Mouse (Mus musculus) WW6 (cell line): Measurements from ENCODE around the gene Ice1.

Experiments used
- DNase-seq: peaks from one replicate; pipeline ENCODE4 v3.0.0-alpha.2; 2013; ENCODE audit warnings: low read depth, low spot score

Ice1 gene

GRCm38 (mm10) chr13:70574216-70574615 is 63.2 kb downstream of the Ice1 start:
- no peak for DNase-seq

DNA sequence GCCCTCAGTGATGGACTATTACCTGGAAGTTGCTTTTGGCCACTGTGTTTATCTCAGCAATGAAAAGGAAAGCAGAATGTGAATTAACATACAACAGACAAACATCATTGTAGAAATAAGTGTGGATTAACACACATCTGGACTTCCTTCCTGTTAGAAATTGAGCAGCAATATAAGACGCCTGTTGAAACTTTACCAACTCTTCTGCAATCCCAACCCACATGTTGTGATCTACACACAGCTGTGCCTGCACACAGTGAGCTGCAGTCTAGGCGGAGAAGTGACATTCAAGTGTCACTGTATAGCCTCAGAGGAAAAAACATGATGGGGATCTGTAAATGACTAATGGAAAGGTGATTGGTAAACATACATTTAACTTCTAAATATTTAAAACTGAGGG is 69.5 kb downstream of the Ice1 start:
- no peak for DNase-seq

DNA sequence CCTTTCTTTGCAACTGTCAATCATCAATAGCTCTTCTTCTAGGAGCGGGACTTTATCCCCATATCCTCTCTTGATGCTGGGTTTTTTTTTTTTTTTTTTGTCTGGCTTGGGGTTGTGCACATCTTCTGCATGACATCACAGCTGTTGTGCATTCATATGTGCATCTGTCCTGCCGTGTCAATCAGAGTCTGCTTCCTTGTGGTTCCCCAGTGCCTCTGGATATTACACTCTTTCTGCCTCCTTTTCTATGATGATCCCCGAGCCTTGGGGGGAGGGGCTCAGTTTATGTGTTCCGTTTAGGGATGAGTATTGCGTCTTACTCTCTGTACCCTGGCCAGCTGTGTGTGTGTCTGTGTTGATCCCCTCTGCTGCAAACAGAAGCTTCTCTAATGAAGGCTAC is 84.0 kb downstream of the Ice1 start:
- no peak for DNase-seq

DNA sequence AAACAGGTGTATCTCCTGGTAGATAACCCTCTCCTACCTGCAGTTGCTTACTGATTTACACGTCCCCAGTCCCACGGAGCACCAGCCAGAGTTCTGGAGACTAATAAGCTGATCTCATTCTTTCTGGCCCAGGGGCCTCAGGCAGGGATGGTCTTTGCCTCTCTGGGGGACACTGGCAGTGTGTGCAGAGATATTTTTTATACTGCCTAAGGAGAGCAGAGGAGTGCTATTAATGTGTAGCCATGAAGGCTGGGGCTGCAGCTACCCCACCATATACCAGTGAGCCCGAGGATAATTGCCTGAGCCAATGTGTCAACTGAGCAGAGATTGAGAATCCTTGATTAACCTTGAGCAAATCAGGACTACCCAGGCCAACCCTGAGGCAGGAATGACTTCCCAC is 90.0 kb downstream of the Ice1 start:
- DNase-seq = no peak

GRCm38 (mm10) chr13:70545261-70545660 is 92.2 kb downstream of the Ice1 start:
- DNase-seq = no peak

- DNase-seq = no peak
Observed at GRCm38 (mm10) chr13:70539842-70540241, 97.6 kb downstream of the Ice1 start.

- no peak for DNase-seq
Observed at GRCm38 (mm10) chr13:70533412-70533811, 104.0 kb downstream of the Ice1 start.

DNA sequence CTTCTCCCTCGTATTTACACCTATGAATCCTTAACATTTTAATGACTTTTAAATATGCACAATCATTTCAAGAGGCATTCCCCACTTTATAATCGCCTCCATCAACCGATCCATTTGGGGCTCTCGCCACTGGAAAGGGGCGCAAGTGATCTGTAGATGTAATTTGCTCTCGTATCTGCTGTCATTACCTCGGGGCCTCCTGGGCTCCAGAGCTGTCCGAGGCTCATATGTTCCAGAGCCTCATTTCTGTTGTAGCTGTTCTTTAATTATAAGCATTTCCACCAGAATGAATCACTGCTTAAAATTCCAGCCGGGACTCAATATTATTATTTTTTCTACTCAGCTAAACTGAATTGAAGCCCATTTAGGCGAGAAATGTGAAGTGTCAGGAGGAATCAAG is 104.7 kb downstream of the Ice1 start:
- no peak for DNase-seq

DNA sequence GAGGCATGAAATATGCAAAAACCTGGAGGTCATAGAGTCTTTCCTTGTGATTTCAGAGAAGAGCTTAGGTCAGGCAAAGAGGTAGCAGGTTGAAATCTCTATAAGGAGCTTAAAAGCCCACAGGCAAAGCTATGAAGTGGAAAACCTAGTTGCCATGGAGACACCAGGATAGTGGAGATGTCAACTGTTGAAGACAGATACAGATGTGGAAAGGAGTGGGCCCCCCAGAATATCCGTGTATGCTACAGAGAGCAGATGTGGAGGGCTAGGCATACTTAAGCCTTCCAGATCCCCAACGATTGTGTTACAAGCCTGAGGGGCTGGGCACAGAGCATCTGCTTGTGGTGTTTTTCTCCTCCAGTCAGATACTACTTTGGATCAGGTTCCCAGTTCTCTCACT is 119.8 kb downstream of the Ice1 start:
- DNase-seq = no peak

DNA sequence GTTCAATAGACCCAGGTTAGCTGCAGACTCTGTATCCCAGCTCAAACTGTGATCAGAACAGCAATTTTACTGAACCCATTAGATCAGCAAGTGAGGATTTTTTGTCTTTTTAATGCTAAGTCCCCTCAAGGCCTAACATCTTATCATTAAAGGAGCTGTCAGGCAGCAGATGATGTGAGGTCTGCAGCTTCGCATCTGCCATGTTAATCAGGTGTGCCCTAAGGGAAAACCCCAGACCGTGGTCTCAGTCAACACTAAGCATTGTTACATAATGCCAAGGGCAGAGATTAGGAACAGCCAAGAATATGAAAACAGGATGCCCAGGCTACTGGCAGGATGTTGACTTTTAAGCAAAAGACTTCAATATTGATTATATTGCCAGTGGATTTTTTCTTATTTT is 122.4 kb downstream of the Ice1 start:
- no peak for DNase-seq

GRCm38 (mm10) chr13:70510199-70510598 is 127.2 kb downstream of the Ice1 start:
- DNase-seq = no peak

DNA sequence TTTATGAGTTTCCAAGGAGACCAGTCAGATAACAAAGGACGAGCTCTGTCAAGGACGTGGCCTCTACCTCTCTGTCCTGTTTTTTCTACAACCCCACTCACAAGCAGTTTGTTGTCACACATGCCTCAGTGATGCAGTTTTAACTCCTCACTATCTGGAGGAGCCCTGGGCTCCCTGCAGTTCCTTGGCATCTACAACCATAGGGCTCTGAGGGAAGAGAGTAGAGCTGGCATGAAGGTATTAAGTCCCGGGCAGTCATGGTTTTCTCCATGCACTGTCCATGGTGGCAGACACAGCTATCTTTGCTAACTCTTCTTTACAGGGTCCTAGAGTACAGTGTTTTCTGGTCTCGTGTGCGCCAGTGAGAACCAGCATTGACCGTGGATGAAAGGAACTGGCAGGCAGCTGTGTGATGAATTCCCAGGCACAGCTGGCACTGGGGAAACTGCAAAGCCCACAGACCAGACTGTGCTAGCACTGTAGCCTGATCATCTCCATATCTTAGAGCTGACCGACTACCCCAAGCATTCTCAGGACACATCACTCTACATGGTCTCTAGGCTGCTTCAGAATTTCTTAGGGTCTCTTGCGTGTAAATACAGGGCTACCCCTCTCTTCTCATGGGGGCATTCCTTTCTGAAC is 127.9 kb downstream of the Ice1 start:
- DNase-seq = no peak

GRCm38 (mm10) chr13:70508708-70509374 is 128.6 kb downstream of the Ice1 start:
- DNase-seq = no peak
